Mouse (Mus musculus) forebrain, embryonic 11.5 days (tissue): ENCODE measurements around the gene Gstt2. TPM values are rescaled to one million over a fixed set of nuclear protein-coding genes. Genes with fewer than 3 reads are reported as not detected.
"Not testable (repeated sequence)": the region's sequence is repeated elsewhere in the genome, so short reads cannot be mapped to it uniquely, and the experiment has no call there.

Source experiments
- ATAC-seq: fragments of 200-750 bp; cut with Nextera tagmentation; replicated peaks from 2 replicates; pipeline ENCODE4 v1.8.0; 2017; ENCODE audit warnings: moderate TSS enrichment; ENCODE audit not compliant: low FRiP score
- DNase-seq: peaks from one replicate; pipeline ENCODE4 v3.0.0-alpha.2; 2017; ENCODE audit warnings: low spot score
- H3K27ac ChIP-seq: fragments of 300-500 bp; sonication (generic); 2 replicates; pipeline ENCODE4 v1.5.1; 2014; ENCODE audit warnings: low read depth, low read length
- H3K27me3 ChIP-seq: fragments of 300-500 bp; sonication (generic); 2 replicates; pipeline ENCODE4 v1.6.1; 2014; ENCODE audit warnings: mild to moderate bottlenecking, low read length, mixed read lengths; ENCODE audit not compliant: control insufficient read depth, insufficient read depth
- H3K36me3 ChIP-seq: fragments of 300-500 bp; sonication (generic); 2 replicates; pipeline ENCODE4 v1.6.1; 2014; ENCODE audit warnings: mild to moderate bottlenecking, low read length, moderate library complexity, mixed read lengths; ENCODE audit not compliant: control insufficient read depth, insufficient read depth
- H3K4me1 ChIP-seq: fragments of 300-500 bp; sonication (generic); replicated peaks from 2 replicates; pipeline ENCODE4 v1.6.1; 2014; ENCODE audit warnings: low read length, mixed read lengths; ENCODE audit not compliant: control insufficient read depth, insufficient read depth
- H3K4me2 ChIP-seq: fragments of 300-500 bp; sonication (generic); 2 replicates; pipeline ENCODE4 v1.6.1; 2014; ENCODE audit warnings: low read depth, mild to moderate bottlenecking, low read length, moderate library complexity, mixed read lengths; ENCODE audit not compliant: severe bottlenecking
- H3K4me3 ChIP-seq: fragments of 300-500 bp; sonication (generic); 2 replicates; pipeline ENCODE4 v1.5.1; 2014; ENCODE audit warnings: low read depth, low read length
- H3K9ac ChIP-seq: fragments of 300-500 bp; sonication (generic); 2 replicates; pipeline ENCODE4 v1.6.1; 2014; ENCODE audit warnings: low read length
- H3K9me3 ChIP-seq: fragments of 300-500 bp; sonication (generic); 2 replicates; pipeline ENCODE4 v1.6.1; 2016; ENCODE audit warnings: low read length, mixed read lengths; ENCODE audit not compliant: control insufficient read depth
- WGBS: fragments of 180-500 bp; shearing (Covaris S2); extraction: QIAGEN DNeasy Blood & Tissue Kit; methylation state at CpG from one replicate; pipeline ENCODE4 v1.1.7; 2014; 5-methylcytosine and 5-hydroxymethylcytosine counted together
- polyA plus RNA-seq: library from polyadenylated mRNA; unstranded; fragments of >200 nt; fragmentation: Nextera tagmentation; extraction: Ambion mirVana; gene quantifications from 2 replicates; pipeline ENCODE4 v1.2.1, GENCODE M21; 2014

The Gstt2 gene
- polyA plus RNA-seq, 1 experiment from 2014 or later, result 8.8 TPM

DNA sequence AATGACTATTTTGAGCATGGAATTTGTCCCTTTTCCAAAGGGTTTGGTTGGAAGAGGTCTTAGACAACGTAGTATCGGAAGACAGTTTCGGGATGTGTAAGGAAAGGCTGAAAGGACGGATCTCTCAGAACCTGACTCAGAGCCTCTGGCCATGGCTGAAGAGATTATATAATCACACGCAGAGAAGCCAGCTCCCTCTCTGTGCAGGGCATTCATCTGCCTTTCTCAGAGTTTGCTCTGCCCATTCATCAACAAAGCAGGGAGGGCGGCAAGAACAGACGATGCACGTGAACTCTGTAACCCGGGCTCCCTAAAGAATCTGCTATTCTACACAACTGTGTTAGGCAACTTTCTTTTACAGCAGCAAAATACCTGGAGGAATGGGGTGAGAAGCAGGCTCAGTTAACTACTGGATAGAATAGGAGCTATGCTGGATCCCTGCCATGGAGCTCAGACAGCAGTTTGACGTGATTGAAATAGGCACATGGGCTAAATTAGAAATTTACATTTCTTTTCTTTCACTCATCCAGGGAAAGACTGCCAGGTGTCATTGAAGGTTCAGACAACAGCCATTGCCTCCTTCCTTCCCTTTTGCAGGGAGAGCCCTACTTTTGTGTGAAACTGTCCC lies 36.4 kb upstream of the Gstt2 start:
- Histone ChIP-seq H3K9me3 (no peaks in the 10 kb centered on the region), H3K4me2 (peak overlapping the region; percentile 46), H3K27ac (peak overlapping the region; percentile 90), H3K27me3 (no peaks in the 10 kb centered on the region), H3K4me1 (peaks cover 6% of the 10 kb centered on the region), H3K4me3 (peak overlapping the region; percentile 18; the same call in 1 of the 2 replicates), H3K36me3 (no peaks in the 10 kb centered on the region), H3K9ac (peak overlapping the region; percentile 55)
- ATAC-seq (0 out of 2 replicates have a peak, but pooled peaks have one; percentile 6), DNase-seq (no peak)
- WGBS, result 12% methylated on average over 10 of the region's 10 CpGs

- WGBS, result 2% methylated on average over 11 of the region's 11 CpGs
- DNase-seq (peak; percentile 93), ATAC-seq (peak; percentile 99)
- H3K27ac ChIP-seq, result peak overlapping the region; percentile 90
- no peaks in the 10 kb centered on the region for H3K36me3 ChIP-seq
- peak overlapping the region; percentile 46 for H3K4me2 ChIP-seq
- no peaks in the 10 kb centered on the region for H3K27me3 ChIP-seq
- no peaks in the 10 kb centered on the region for H3K9me3 ChIP-seq
- H3K4me1 ChIP-seq, result peaks cover 6% of the 10 kb centered on the region
- H3K9ac ChIP-seq, result peak overlapping the region; percentile 55
- H3K4me3 ChIP-seq, result peak overlapping the region; percentile 18
Observed at GRCm38 (mm10) chr10:75872915-75873542, 35.8 kb upstream of the Gstt2 start.

GRCm38 (mm10) chr10:75872025-75872914 lies 35.0 kb upstream of the Gstt2 start:
- no peaks in the 10 kb centered on the region for H3K27me3 ChIP-seq
- H3K27ac ChIP-seq, result peak overlapping the region; percentile 48; the same call in 1 of the 2 replicates
- peak overlapping the region; percentile 17 for H3K4me3 ChIP-seq
- no peaks in the 10 kb centered on the region for H3K9me3 ChIP-seq
- H3K4me1 ChIP-seq, result peaks cover 6% of the 10 kb centered on the region
- H3K36me3 ChIP-seq, result no peaks in the 10 kb centered on the region
- 37% methylated on average over 10 of the region's 10 CpGs for WGBS
- DNase-seq (no peak), ATAC-seq (no peak)
- H3K9ac ChIP-seq, result peak overlapping the region; percentile 35
- peak overlapping the region; percentile 46 for H3K4me2 ChIP-seq

GRCm38 (mm10) chr10:75861587-75861986 lies 24.4 kb upstream of the Gstt2 start:
- 76% methylated on average over 5 of the region's 5 CpGs for WGBS

GRCm38 (mm10) chr10:75860746-75861145 lies 23.5 kb upstream of the Gstt2 start:
- peak overlapping the region; percentile 93; the same call in 1 of the 2 replicates for H3K9ac ChIP-seq

More at GRCm38 (mm10) chr10:75861587-75861986, 24.4 kb upstream of the Gstt2 start:
- H3K9ac ChIP-seq, result 0 out of 2 replicates have a peak overlapping the region, but pooled peaks have one; percentile 20
- H3K27me3 ChIP-seq, result no peaks in the 10 kb centered on the region
- no peak overlapping the region for H3K4me2 ChIP-seq
- H3K9me3 ChIP-seq, result no peaks in the 10 kb centered on the region
- H3K27ac ChIP-seq, result 0 out of 2 replicates have a peak overlapping the region, but pooled peaks have one; percentile 4
- DNase-seq (no peak), ATAC-seq (no peak)
- H3K4me1 ChIP-seq, result peaks cover 11% of the 10 kb centered on the region
- no peaks in the 10 kb centered on the region; the same call in 1 of the 2 replicates for H3K36me3 ChIP-seq
- no peak overlapping the region for H3K4me3 ChIP-seq

DNA sequence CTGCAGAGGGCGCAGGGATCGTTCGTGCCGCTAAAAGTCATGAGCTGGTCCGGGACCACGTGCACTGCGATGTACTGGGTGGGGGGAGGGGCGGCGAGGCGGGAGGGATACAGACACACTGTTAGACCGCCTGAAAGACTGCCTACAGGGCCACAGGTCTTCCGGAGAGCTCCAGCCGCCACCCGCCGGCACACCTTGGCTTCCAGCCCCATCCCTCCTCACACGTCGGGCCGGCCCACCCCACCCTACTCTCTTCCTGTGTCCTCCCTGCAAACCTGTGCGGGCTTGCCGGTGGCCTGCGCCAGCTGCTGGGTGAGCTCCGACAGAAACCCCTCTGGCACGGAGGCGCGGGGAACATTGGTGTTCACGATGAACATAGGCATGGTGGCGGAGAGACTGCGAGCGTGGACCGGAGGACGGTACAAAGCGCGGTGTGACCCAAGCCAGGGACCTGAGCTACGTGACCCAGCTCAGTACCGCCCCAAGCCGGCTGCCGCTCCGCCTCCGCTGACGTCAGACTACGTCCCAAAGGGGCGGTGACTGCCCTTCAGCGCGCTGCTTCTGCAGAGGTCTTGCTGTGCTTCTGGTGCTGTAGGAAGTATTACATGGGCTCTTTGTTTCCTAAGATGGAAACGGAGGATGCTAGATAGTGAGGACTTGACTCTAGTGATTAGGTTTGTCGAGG lies 22.7 kb upstream of the Gstt2 start, which contains the start of gene Mif:
Mif (minus strand) TSS at position 455 of the 685 bp plus-strand sequence.
- peak within 1 kb of the TSS; percentile 78 for H3K4me2 ChIP-seq
- DNase-seq (peak; percentile 97), ATAC-seq (peak; percentile 97)
- H3K27me3 ChIP-seq, H3K9me3 ChIP-seq, H3K36me3 ChIP-seq: not testable (repeated sequence)
- 0% methylated on average over 39 of the region's 46 CpGs for WGBS
- peak within 1 kb of the TSS; percentile 93 for H3K9ac ChIP-seq
- peak within 1 kb of the TSS; percentile 79 for H3K27ac ChIP-seq
- H3K4me3 ChIP-seq, result peak within 1 kb of the TSS; percentile 68
- H3K4me1 ChIP-seq, result peaks cover 11% of the 10 kb centered on the region

More at GRCm38 (mm10) chr10:75860746-75861145, 23.5 kb upstream of the Gstt2 start:
- no peaks in the 10 kb centered on the region; the same call in 1 of the 2 replicates for H3K36me3 ChIP-seq
- H3K27me3 ChIP-seq, result no peaks in the 10 kb centered on the region
- H3K4me2 ChIP-seq, result 0 out of 2 replicates have a peak overlapping the region, but pooled peaks have one; percentile 78
- no peak overlapping the region; the same call in 1 of the 2 replicates for H3K4me3 ChIP-seq
- H3K4me1 ChIP-seq, result peaks cover 11% of the 10 kb centered on the region
- 29% methylated on average over 7 of the region's 7 CpGs for WGBS
- peak overlapping the region; percentile 42; the same call in 1 of the 2 replicates for H3K27ac ChIP-seq
- no peak for ATAC-seq
- no peaks in the 10 kb centered on the region for H3K9me3 ChIP-seq
- DNase-seq, result no peak

DNA sequence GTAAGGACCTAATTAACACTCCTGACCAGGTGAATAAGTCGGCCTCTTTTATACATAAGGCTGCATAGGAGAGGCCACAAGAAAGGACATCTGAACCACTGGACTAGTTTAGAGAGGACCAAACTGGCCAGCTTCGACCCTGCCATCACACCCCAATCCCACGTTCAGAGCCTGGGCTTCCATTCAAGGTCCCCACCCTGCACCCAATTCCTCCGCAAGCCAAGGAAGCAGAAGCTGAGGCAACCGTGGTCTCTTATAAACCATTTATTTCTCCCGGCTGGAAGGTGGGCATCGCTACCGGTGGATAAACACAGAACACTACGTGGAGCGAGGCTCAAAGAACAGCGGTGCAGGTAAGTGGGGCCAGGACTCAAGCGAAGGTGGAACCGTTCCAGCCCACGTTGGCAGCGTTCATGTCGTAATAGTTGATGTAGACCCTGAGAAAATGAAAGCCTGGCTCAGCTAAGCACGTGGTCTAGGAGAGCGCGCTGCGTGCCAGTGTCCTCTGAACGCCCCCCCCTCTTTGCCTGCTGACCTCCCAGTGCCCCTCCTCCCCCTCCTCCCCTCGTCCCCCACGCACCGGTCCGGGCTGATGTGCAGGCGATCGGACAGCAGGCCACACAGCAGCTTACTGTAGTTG lies 22.0 kb upstream of the Gstt2 start:
- ATAC-seq, result peak; percentile 75
- Histone ChIP-seq H3K27me3 (no peaks in the 10 kb centered on the region), H3K4me1 (peaks cover 11% of the 10 kb centered on the region), H3K4me2 (peak overlapping the region; percentile 78), H3K9me3 (no peaks in the 10 kb centered on the region), H3K36me3 (no peaks in the 10 kb centered on the region; the same call in 1 of the 2 replicates), H3K4me3 (peak overlapping the region; percentile 68), H3K9ac (peak overlapping the region; percentile 93), H3K27ac (0 out of 2 replicates have a peak overlapping the region, but pooled peaks have one; percentile 25)
- DNase-seq, result peak; percentile 84
- whole genome bisulfite sequencing, result 2% methylated on average over 26 of the region's 27 CpGs
